Mouse (Mus musculus): Measurements from ENCODE around the gene Calr. TPM values are rescaled to one million over a fixed set of nuclear protein-coding genes. Genes with fewer than 3 reads are reported as not detected.

Gene Calr
- polyA plus RNA-seq, 1 experiment: 394 TPM

- no peak for DNase-seq
- Histone ChIP-seq H3K27me3 (ENCODE audit: control insufficient read depth, insufficient read depth, low read length) (no peaks in the 10 kb centered on the region), H3K4me3 (replicated peaks; ENCODE audit: insufficient read depth, low read depth, low read length) (no peak overlapping the region), H3K27ac (ENCODE audit: insufficient read depth, low read length) (no peak overlapping the region), H3K4me1 (ENCODE audit: control insufficient read depth, insufficient read depth, low read length) (0 out of 2 replicates have a peak, but pooled peaks cover 2% of the 10 kb centered on the region)
- no peak for TF ChIP-seq POLR2A (IDR thresholded peaks at IDR 0.05; ENCODE audit: borderline replicate concordance, insufficient read depth, low read length)
- no peak for TF ChIP-seq CTCF (IDR thresholded peaks at IDR 0.05; ENCODE audit: borderline replicate concordance, insufficient read depth, low read depth, low read length)
- 86% methylated on average over 4 of the region's 4 CpGs for WGBS
Measured at GRCm38 (mm10) chr8:84825636-84826035, 21.1 kb downstream of the Calr start.

GRCm38 (mm10) chr8:84823653-84824052, 23.1 kb downstream of the Calr start:
- H3K4me3 ChIP-seq (replicated peaks; ENCODE audit: insufficient read depth, low read depth, low read length): peak overlapping the region; percentile 56
- H3K27ac ChIP-seq (ENCODE audit: insufficient read depth, low read length): no peak overlapping the region
- DNase-seq: peak; percentile 78 to 81
- TF ChIP-seq POLR2A (IDR thresholded peaks at IDR 0.05; ENCODE audit: borderline replicate concordance, insufficient read depth, low read length): no peak
- peak; percentile 85 for TF ChIP-seq CTCF (IDR thresholded peaks at IDR 0.05; ENCODE audit: borderline replicate concordance, insufficient read depth, low read depth, low read length)
- peaks cover 6% of the 10 kb centered on the region for H3K4me1 ChIP-seq (ENCODE audit: control insufficient read depth, insufficient read depth, low read length)
- H3K27me3 ChIP-seq (ENCODE audit: control insufficient read depth, insufficient read depth, low read length): no peaks in the 10 kb centered on the region
- WGBS: 1% methylated on average over 18 of the region's 18 CpGs

- Histone ChIP-seq H3K4me3 (replicated peaks; ENCODE audit: insufficient read depth, low read depth, low read length) (peak within 1 kb of the TSS; percentile 56), H3K27ac (ENCODE audit: insufficient read depth, low read length) (no peak within 1 kb of the TSS), H3K27me3 (ENCODE audit: control insufficient read depth, insufficient read depth, low read length) (no peaks in the 10 kb centered on the region), H3K4me1 (ENCODE audit: control insufficient read depth, insufficient read depth, low read length) (peaks cover 6% of the 10 kb centered on the region)
- TF ChIP-seq CTCF (IDR thresholded peaks at IDR 0.05; ENCODE audit: borderline replicate concordance, insufficient read depth, low read depth, low read length) (no peak), POLR2A (IDR thresholded peaks at IDR 0.05; ENCODE audit: borderline replicate concordance, insufficient read depth, low read length) (no peak)
- DNase-seq: no peak
- 59% methylated on average over 3 of the region's 3 CpGs for WGBS
Measured at GRCm38 (mm10) chr8:84822723-84823122, 24.0 kb downstream of the Calr start, which contains the start of gene Dand5. Gene Dand5 (minus strand): TSS chr8:84822823.

- no peak for TF ChIP-seq CTCF (IDR thresholded peaks at IDR 0.05; ENCODE audit: borderline replicate concordance, insufficient read depth, low read depth, low read length)
- no peak for TF ChIP-seq POLR2A (IDR thresholded peaks at IDR 0.05; ENCODE audit: borderline replicate concordance, insufficient read depth, low read length)
- Histone ChIP-seq H3K27me3 (ENCODE audit: control insufficient read depth, insufficient read depth, low read length) (no peaks in the 10 kb centered on the region), H3K4me1 (ENCODE audit: control insufficient read depth, insufficient read depth, low read length) (peaks cover 21% of the 10 kb centered on the region), H3K4me3 (replicated peaks; ENCODE audit: insufficient read depth, low read depth, low read length) (no peak overlapping the region), H3K27ac (ENCODE audit: insufficient read depth, low read length) (no peak overlapping the region)
- peak in 1 of 2 experiments; percentile 24 for DNase-seq
- WGBS: 56% methylated on average over 17 of the region's 17 CpGs
Measured at GRCm38 (mm10) chr8:84816117-84816516, 30.6 kb downstream of the Calr start.

- Histone ChIP-seq H3K4me3 (replicated peaks; ENCODE audit: insufficient read depth, low read depth, low read length) (no peak overlapping the region), H3K27me3 (ENCODE audit: control insufficient read depth, insufficient read depth, low read length) (no peaks in the 10 kb centered on the region), H3K4me1 (ENCODE audit: control insufficient read depth, insufficient read depth, low read length) (peaks cover 21% of the 10 kb centered on the region), H3K27ac (ENCODE audit: insufficient read depth, low read length) (peak overlapping the region; percentile 40)
- TF ChIP-seq CTCF (IDR thresholded peaks at IDR 0.05; ENCODE audit: borderline replicate concordance, insufficient read depth, low read depth, low read length) (peak; percentile 98), POLR2A (IDR thresholded peaks at IDR 0.05; ENCODE audit: borderline replicate concordance, insufficient read depth, low read length) (no peak)
- DNase-seq: peak; percentile 93 to 99
- WGBS: 11% methylated on average over 9 of the region's 9 CpGs
Measured at GRCm38 (mm10) chr8:84815547-84815946, 31.2 kb downstream of the Calr start.

GRCm38 (mm10) chr8:84814555-84815441, 31.9 kb downstream of the Calr start:
- WGBS: 9% methylated on average over 19 of the region's 19 CpGs
- no peaks in the 10 kb centered on the region for H3K27me3 ChIP-seq (ENCODE audit: control insufficient read depth, insufficient read depth, low read length)
- H3K4me1 ChIP-seq (ENCODE audit: control insufficient read depth, insufficient read depth, low read length): peaks cover 18% of the 10 kb centered on the region
- peak; percentile 56 to 57 for DNase-seq
- TF ChIP-seq POLR2A (IDR thresholded peaks at IDR 0.05; ENCODE audit: borderline replicate concordance, insufficient read depth, low read length) (no peak), CTCF (IDR thresholded peaks at IDR 0.05; ENCODE audit: borderline replicate concordance, insufficient read depth, low read depth, low read length) (no peak)
- peak overlapping the region; percentile 40 for H3K27ac ChIP-seq (ENCODE audit: insufficient read depth, low read length)
- H3K4me3 ChIP-seq (replicated peaks; ENCODE audit: insufficient read depth, low read depth, low read length): no peak overlapping the region

GRCm38 (mm10) chr8:84814240-84814554, 32.5 kb downstream of the Calr start:
- no peaks in the 10 kb centered on the region for H3K27me3 ChIP-seq (ENCODE audit: control insufficient read depth, insufficient read depth, low read length)
- H3K4me3 ChIP-seq (replicated peaks; ENCODE audit: insufficient read depth, low read depth, low read length): no peak overlapping the region
- DNase-seq: peak in 1 of 2 experiments; percentile 46
- TF ChIP-seq POLR2A (IDR thresholded peaks at IDR 0.05; ENCODE audit: borderline replicate concordance, insufficient read depth, low read length): no peak
- TF ChIP-seq CTCF (IDR thresholded peaks at IDR 0.05; ENCODE audit: borderline replicate concordance, insufficient read depth, low read depth, low read length): no peak
- H3K27ac ChIP-seq (ENCODE audit: insufficient read depth, low read length): no peak overlapping the region
- 26% methylated on average over 11 of the region's 11 CpGs for WGBS
- peaks cover 17% of the 10 kb centered on the region for H3K4me1 ChIP-seq (ENCODE audit: control insufficient read depth, insufficient read depth, low read length)

GRCm38 (mm10) chr8:84813830-84814229, 32.9 kb downstream of the Calr start:
- Histone ChIP-seq H3K4me3 (replicated peaks; ENCODE audit: insufficient read depth, low read depth, low read length) (no peak overlapping the region), H3K27me3 (ENCODE audit: control insufficient read depth, insufficient read depth, low read length) (no peaks in the 10 kb centered on the region), H3K27ac (ENCODE audit: insufficient read depth, low read length) (no peak overlapping the region), H3K4me1 (ENCODE audit: control insufficient read depth, insufficient read depth, low read length) (peaks cover 17% of the 10 kb centered on the region)
- 82% methylated on average over 3 of the region's 3 CpGs for WGBS
- no peak for DNase-seq
- TF ChIP-seq CTCF (IDR thresholded peaks at IDR 0.05; ENCODE audit: borderline replicate concordance, insufficient read depth, low read depth, low read length) (no peak), POLR2A (IDR thresholded peaks at IDR 0.05; ENCODE audit: borderline replicate concordance, insufficient read depth, low read length) (no peak)

Data from cerebellum, adult 2 months (tissue).